Mouse (Mus musculus): ENCODE measurements at regions not wholly inside any gene's neighbourhood (a gene's known extent, or its start where the extent isn't known, plus 50 kb on each side); places are given as distances from the start of the nearest gene placed in this dataset.
A peak's percentile ranks its signal among the peaks of the same experiment; 100 is the strongest.

- no peak for ATAC-seq (ENCODE audit: low FRiP score)
Measured at GRCm38 (mm10) chr2:27590511-27590910, 75.6 kb downstream of the Wdr5 start.

GRCm38 (mm10) chr2:27591668-27592067, 76.7 kb downstream of the Wdr5 start:
- H3K9ac ChIP-seq: no peak overlapping the region
- H3K4me2 ChIP-seq (replicated peaks): no peak overlapping the region
- no peak overlapping the region for H3K27ac ChIP-seq
- no peak overlapping the region for H3K4me3 ChIP-seq
- 79% methylated on average over 5 of the region's 5 CpGs for WGBS
- ATAC-seq (ENCODE audit: low FRiP score): no peak
- no peaks in the 10 kb centered on the region for H3K9me3 ChIP-seq (replicated peaks)
- H3K27me3 ChIP-seq: no peaks in the 10 kb centered on the region
- H3K4me1 ChIP-seq: peaks cover 10% of the 10 kb centered on the region
- no peaks in the 10 kb centered on the region for H3K36me3 ChIP-seq

More at GRCm38 (mm10) chr2:27590511-27590910, 75.6 kb downstream of the Wdr5 start:
- 82% methylated on average over 6 of the region's 6 CpGs for WGBS
- H3K9me3 ChIP-seq (replicated peaks): no peaks in the 10 kb centered on the region
- no peak overlapping the region for H3K4me3 ChIP-seq
- peaks cover 10% of the 10 kb centered on the region for H3K4me1 ChIP-seq
- H3K36me3 ChIP-seq: no peaks in the 10 kb centered on the region
- H3K4me2 ChIP-seq (replicated peaks): no peak overlapping the region
- H3K27me3 ChIP-seq: no peaks in the 10 kb centered on the region
- H3K9ac ChIP-seq: no peak overlapping the region
- no peak overlapping the region for H3K27ac ChIP-seq

- no peak overlapping the region for H3K4me2 ChIP-seq (replicated peaks)
- no peak for ATAC-seq (ENCODE audit: low FRiP score)
- no peak overlapping the region for H3K4me3 ChIP-seq
- H3K27me3 ChIP-seq: no peaks in the 10 kb centered on the region; the same call in 1 of the 2 replicates
- no peaks in the 10 kb centered on the region for H3K9me3 ChIP-seq (replicated peaks)
- no peak overlapping the region for H3K9ac ChIP-seq
- H3K27ac ChIP-seq: 0 out of 2 replicates have a peak overlapping the region, but pooled peaks have one; percentile 7
- H3K36me3 ChIP-seq: no peaks in the 10 kb centered on the region
- peaks cover 10% of the 10 kb centered on the region for H3K4me1 ChIP-seq
- 37% methylated on average over 10 of the region's 10 CpGs for WGBS
Measured at GRCm38 (mm10) chr2:27593338-27593737, 78.4 kb downstream of the Wdr5 start.

- Histone ChIP-seq H3K4me1 (peaks cover 10% of the 10 kb centered on the region), H3K27me3 (no peaks in the 10 kb centered on the region; the same call in 1 of the 2 replicates), H3K4me3 (no peak overlapping the region), H3K9me3 (replicated peaks) (no peaks in the 10 kb centered on the region), H3K4me2 (replicated peaks) (no peak overlapping the region), H3K27ac (no peak overlapping the region), H3K9ac (no peak overlapping the region), H3K36me3 (no peaks in the 10 kb centered on the region)
- no peak for ATAC-seq (ENCODE audit: low FRiP score)
- WGBS: 85% methylated on average over 4 of the region's 4 CpGs
Measured at GRCm38 (mm10) chr2:27595251-27595650, 80.3 kb downstream of the Wdr5 start.

- WGBS: 21% methylated on average over 2 of the region's 2 CpGs
- H3K27me3 ChIP-seq: no peaks in the 10 kb centered on the region; the same call in 1 of the 2 replicates
- H3K4me1 ChIP-seq: peaks cover 10% of the 10 kb centered on the region
- no peak overlapping the region for H3K27ac ChIP-seq
- H3K9me3 ChIP-seq (replicated peaks): no peaks in the 10 kb centered on the region
- no peak overlapping the region for H3K4me3 ChIP-seq
- ATAC-seq (ENCODE audit: low FRiP score): no peak
- H3K9ac ChIP-seq: no peak overlapping the region
- no peak overlapping the region for H3K4me2 ChIP-seq (replicated peaks)
- H3K36me3 ChIP-seq: no peaks in the 10 kb centered on the region
Measured at GRCm38 (mm10) chr2:27596217-27596616, 80.0 kb upstream of the Rxra start.

GRCm38 (mm10) chr2:27596966-27597365, 79.3 kb upstream of the Rxra start:
- H3K9ac ChIP-seq: no peak overlapping the region
- H3K36me3 ChIP-seq: no peaks in the 10 kb centered on the region
- H3K4me3 ChIP-seq: no peak overlapping the region
- H3K4me1 ChIP-seq: peaks cover 10% of the 10 kb centered on the region
- H3K4me2 ChIP-seq (replicated peaks): no peak overlapping the region
- no peaks in the 10 kb centered on the region; the same call in 1 of the 2 replicates for H3K27me3 ChIP-seq
- 94% methylated on average over 1 of the region's 1 CpGs for WGBS
- H3K9me3 ChIP-seq (replicated peaks): no peaks in the 10 kb centered on the region
- no peak for ATAC-seq (ENCODE audit: low FRiP score)
- H3K27ac ChIP-seq: no peak overlapping the region

- Histone ChIP-seq H3K4me2 (replicated peaks) (no peak overlapping the region), H3K4me3 (no peak overlapping the region), H3K27ac (no peak overlapping the region), H3K36me3 (no peaks in the 10 kb centered on the region), H3K9me3 (replicated peaks) (no peaks in the 10 kb centered on the region), H3K27me3 (peaks cover 2% of the 10 kb centered on the region; the same call in 1 of the 2 replicates), H3K4me1 (peaks cover 7% of the 10 kb centered on the region), H3K9ac (no peak overlapping the region)
- 91% methylated on average over 4 of the region's 4 CpGs for WGBS
- ATAC-seq (ENCODE audit: low FRiP score): no peak
Measured at GRCm38 (mm10) chr2:27597901-27598300, 78.3 kb upstream of the Rxra start.

GRCm38 (mm10) chr2:27599061-27599768, 77.0 kb upstream of the Rxra start:
- no peak overlapping the region for H3K4me2 ChIP-seq (replicated peaks)
- no peaks in the 10 kb centered on the region for H3K9me3 ChIP-seq (replicated peaks)
- H3K36me3 ChIP-seq: no peaks in the 10 kb centered on the region
- WGBS: 84% methylated on average over 8 of the region's 8 CpGs
- H3K27ac ChIP-seq: no peak overlapping the region
- peaks cover 4% of the 10 kb centered on the region; the same call in 1 of the 2 replicates for H3K4me1 ChIP-seq
- no peak overlapping the region for H3K4me3 ChIP-seq
- no peak overlapping the region for H3K9ac ChIP-seq
- ATAC-seq (ENCODE audit: low FRiP score): no peak
- peaks cover 2% of the 10 kb centered on the region; the same call in 1 of the 2 replicates for H3K27me3 ChIP-seq

- WGBS: 80% methylated on average over 4 of the region's 4 CpGs
Measured at GRCm38 (mm10) chr2:27599769-27600167, 76.5 kb upstream of the Rxra start.

GRCm38 (mm10) chr2:27603333-27603732, 72.9 kb upstream of the Rxra start:
- ATAC-seq (ENCODE audit: low FRiP score): no peak
- WGBS: 87% methylated on average over 4 of the region's 4 CpGs
- H3K27ac ChIP-seq: no peak overlapping the region

More at GRCm38 (mm10) chr2:27599769-27600167, 76.5 kb upstream of the Rxra start:
- H3K27me3 ChIP-seq: peaks cover 2% of the 10 kb centered on the region; the same call in 1 of the 2 replicates
- no peak for ATAC-seq (ENCODE audit: low FRiP score)
- no peaks in the 10 kb centered on the region for H3K9me3 ChIP-seq (replicated peaks)
- H3K27ac ChIP-seq: no peak overlapping the region
- H3K4me1 ChIP-seq: peaks cover 4% of the 10 kb centered on the region; the same call in 1 of the 2 replicates
- H3K4me2 ChIP-seq (replicated peaks): no peak overlapping the region
- H3K4me3 ChIP-seq: no peak overlapping the region
- no peaks in the 10 kb centered on the region for H3K36me3 ChIP-seq
- H3K9ac ChIP-seq: no peak overlapping the region

GRCm38 (mm10) chr2:27604588-27604987, 71.7 kb upstream of the Rxra start:
- no peak for ATAC-seq (ENCODE audit: low FRiP score)
- WGBS: 59% methylated on average over 3 of the region's 3 CpGs
- Histone ChIP-seq H3K27me3 (0 out of 2 replicates have a peak, but pooled peaks cover 2% of the 10 kb centered on the region), H3K4me3 (no peak overlapping the region), H3K27ac (no peak overlapping the region), H3K36me3 (no peaks in the 10 kb centered on the region), H3K9ac (no peak overlapping the region), H3K4me1 (peaks cover 4% of the 10 kb centered on the region; the same call in 1 of the 2 replicates), H3K4me2 (replicated peaks) (no peak overlapping the region), H3K9me3 (replicated peaks) (no peaks in the 10 kb centered on the region)

More at GRCm38 (mm10) chr2:27603333-27603732, 72.9 kb upstream of the Rxra start:
- Histone ChIP-seq H3K4me3 (no peak overlapping the region), H3K4me2 (replicated peaks) (no peak overlapping the region), H3K4me1 (peaks cover 4% of the 10 kb centered on the region; the same call in 1 of the 2 replicates), H3K36me3 (no peaks in the 10 kb centered on the region), H3K9ac (no peak overlapping the region), H3K9me3 (replicated peaks) (no peaks in the 10 kb centered on the region), H3K27me3 (0 out of 2 replicates have a peak, but pooled peaks cover 2% of the 10 kb centered on the region)

GRCm38 (mm10) chr2:27606816-27607215, 69.4 kb upstream of the Rxra start:
- H3K9ac ChIP-seq: no peak overlapping the region
- no peak overlapping the region for H3K27ac ChIP-seq
- no peaks in the 10 kb centered on the region for H3K9me3 ChIP-seq (replicated peaks)
- 0 out of 2 replicates have a peak, but pooled peaks cover 2% of the 10 kb centered on the region for H3K27me3 ChIP-seq
- H3K36me3 ChIP-seq: no peaks in the 10 kb centered on the region
- peaks cover 4% of the 10 kb centered on the region; the same call in 1 of the 2 replicates for H3K4me1 ChIP-seq
- H3K4me3 ChIP-seq: no peak overlapping the region
- H3K4me2 ChIP-seq (replicated peaks): no peak overlapping the region
- no peak for ATAC-seq (ENCODE audit: low FRiP score)
- WGBS: 82% methylated on average over 9 of the region's 9 CpGs

GRCm38 (mm10) chr2:27621741-27622140, 54.5 kb upstream of the Rxra start:
- Histone ChIP-seq H3K36me3 (no peaks in the 10 kb centered on the region), H3K27me3 (no peaks in the 10 kb centered on the region), H3K4me2 (replicated peaks) (no peak overlapping the region), H3K4me1 (peaks cover 5% of the 10 kb centered on the region), H3K9ac (no peak overlapping the region), H3K27ac (no peak overlapping the region), H3K9me3 (replicated peaks) (no peaks in the 10 kb centered on the region), H3K4me3 (no peak overlapping the region)
- no peak for ATAC-seq (ENCODE audit: low FRiP score)
- WGBS: 61% methylated on average over 3 of the region's 3 CpGs

All from hindbrain, embryonic 12.5 days (tissue).